Mouse (Mus musculus) cerebellum, postnatal 10 days (tissue): Measurements from ENCODE around the gene Mag.
"Not testable (repeated sequence)": the region's sequence is repeated elsewhere in the genome, so short reads cannot be mapped to it uniquely, and the experiment has no call there.

ENCODE experiments used
- DNase-seq, 2 experiments: peaks; one replicate each; pipeline ENCODE4 v3.0.0; 2021; ENCODE audit warnings: mixed read lengths in 2 of 2

Mag gene

GRCm38 (mm10) chr7:30914732-30915131 is at the start of gene Mag:
Gene Mag (minus strand): TSS chr7:30914873.
- DNase-seq, result no peak

GRCm38 (mm10) chr7:30964366-30964765 is 49.7 kb upstream of the Mag start:
- no peak for DNase-seq

GRCm38 (mm10) chr7:30962862-30963261 is 48.2 kb upstream of the Mag start:
- no peak for DNase-seq

GRCm38 (mm10) chr7:30959786-30960349 is 45.2 kb upstream of the Mag start:
- DNase-seq, result no peak

- no peak for DNase-seq
Measured at GRCm38 (mm10) chr7:30958866-30959487, 44.3 kb upstream of the Mag start.

GRCm38 (mm10) chr7:30958109-30958865 is 43.6 kb upstream of the Mag start:
- DNase-seq, result peak; percentile 45 to 53

- DNase-seq, result peak; percentile 96
Measured at GRCm38 (mm10) chr7:30957367-30957783, 42.7 kb upstream of the Mag start.

GRCm38 (mm10) chr7:30956756-30957366 is 42.2 kb upstream of the Mag start, which contains the start of gene Usf2:
Gene Usf2 (minus strand): TSS chr7:30956803.
- DNase-seq, result peak; percentile 89 to 91

GRCm38 (mm10) chr7:30956357-30956751 is 41.7 kb upstream of the Mag start:
- peak; percentile 69 to 79 for DNase-seq

- DNase-seq, result peak; percentile 95 to 97
Measured at GRCm38 (mm10) chr7:30955584-30956356, 41.1 kb upstream of the Mag start.

GRCm38 (mm10) chr7:30954971-30955520 is 40.4 kb upstream of the Mag start:
- DNase-seq, result no peak

GRCm38 (mm10) chr7:30954036-30954435 is 39.4 kb upstream of the Mag start:
- no peak for DNase-seq

GRCm38 (mm10) chr7:30953459-30953858 is 38.8 kb upstream of the Mag start:
- DNase-seq, result no peak

- no peak for DNase-seq
Measured at GRCm38 (mm10) chr7:30952441-30953265, 38.0 kb upstream of the Mag start.

- not testable (repeated sequence) for DNase-seq
Measured at GRCm38 (mm10) chr7:30949902-30950301, 35.2 kb upstream of the Mag start.

GRCm38 (mm10) chr7:30945876-30946275 is 31.2 kb upstream of the Mag start:
- no peak for DNase-seq

GRCm38 (mm10) chr7:30945466-30945865 is 30.8 kb upstream of the Mag start:
- peak; percentile 69 to 75 for DNase-seq

GRCm38 (mm10) chr7:30944706-30945105 is 30.0 kb upstream of the Mag start:
- peak; percentile 63 to 68 for DNase-seq

GRCm38 (mm10) chr7:30943909-30944635 is 29.4 kb upstream of the Mag start, which contains the start of gene Hamp:
Gene Hamp (minus strand): TSS chr7:30944032.
- DNase-seq, result no peak

GRCm38 (mm10) chr7:30942365-30942764 is 27.7 kb upstream of the Mag start:
- DNase-seq, result not testable (repeated sequence)

GRCm38 (mm10) chr7:30940070-30940469 is 25.4 kb upstream of the Mag start:
- DNase-seq, result not testable (repeated sequence)
